Mouse (Mus musculus) bone marrow macrophage, adult 2 months (primary cell): ENCODE data around the gene Klhl5.

Experiments
- CTCF ChIP-seq: IDR thresholded peaks from 2 replicates; pipeline ENCODE4 v1.5.1; 2012; ENCODE audit warnings: low read depth, mild to moderate bottlenecking, low read length, moderate library complexity
- POLR2A ChIP-seq: IDR thresholded peaks from 2 replicates; pipeline ENCODE4 v1.6.1; 2012; ENCODE audit warnings: mild to moderate bottlenecking, low read depth, low read length, borderline replicate concordance

DNA sequence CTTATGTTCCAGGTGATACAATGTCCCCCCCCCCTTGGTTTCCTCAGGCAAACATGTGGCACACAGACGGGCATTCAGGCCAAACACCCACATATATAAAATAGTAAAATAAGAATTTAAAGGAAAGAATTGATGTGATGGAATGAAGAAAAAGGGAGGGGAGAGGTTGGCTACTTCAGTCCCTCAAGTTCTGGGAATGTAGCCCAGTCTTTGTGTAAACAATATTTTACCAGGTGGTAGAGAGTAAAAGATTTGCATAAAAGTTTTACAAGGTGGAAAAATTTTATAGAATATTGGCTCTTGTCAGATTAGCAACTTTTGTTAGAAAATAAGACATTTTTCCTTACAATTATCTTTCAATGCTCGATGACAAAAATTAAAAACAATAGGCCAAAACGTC lies 10.5 kb upstream of the Klhl5 start:
- no peak for TF ChIP-seq CTCF
- TF ChIP-seq POLR2A: no peak
